Mouse (Mus musculus): ENCODE results near the gene Tnrc6c. TPM values are rescaled to one million over a fixed set of nuclear protein-coding genes. Genes with fewer than 3 reads are reported as not detected.
A peak's percentile ranks its signal among the peaks of the same experiment; 100 is the strongest.

Gene Tnrc6c
- polyA plus RNA-seq, 1 experiment from 2014 or later, result 25.0 TPM

DNA sequence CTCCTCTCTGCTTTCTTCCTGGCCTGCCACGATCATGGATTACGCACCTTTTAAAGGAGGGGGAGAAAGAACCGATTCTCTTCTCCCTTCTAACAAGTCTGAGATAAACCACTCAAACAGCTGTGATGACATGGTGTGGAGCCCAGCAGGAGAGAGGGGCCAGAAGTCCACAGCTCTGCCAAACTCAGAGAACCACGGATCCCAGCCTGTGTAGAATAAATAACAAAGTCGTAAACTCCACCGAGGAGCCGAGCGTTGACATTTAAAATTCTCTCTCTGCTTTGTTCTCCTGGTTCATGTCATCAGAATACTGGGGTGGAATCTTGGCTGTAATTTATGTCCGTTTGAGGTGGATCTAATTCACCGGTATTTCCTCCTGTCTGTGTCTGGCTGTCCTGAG lies 34.5 kb upstream of the Tnrc6c start:
- WGBS, result 75% methylated on average over 10 of the region's 10 CpGs
- Histone ChIP-seq H3K4me3 (replicated peaks) (no peak overlapping the region), H3K27ac (no peak overlapping the region), H3K27me3 (peaks cover 45% of the 10 kb centered on the region), H3K4me1 (peaks cover 25% of the 10 kb centered on the region), H3K4me2 (no peak overlapping the region), H3K36me3 (replicated peaks) (no peaks in the 10 kb centered on the region), H3K9me3 (no peaks in the 10 kb centered on the region), H3K9ac (no peak overlapping the region)
- no peak for ATAC-seq (ENCODE audit: low FRiP score)

DNA sequence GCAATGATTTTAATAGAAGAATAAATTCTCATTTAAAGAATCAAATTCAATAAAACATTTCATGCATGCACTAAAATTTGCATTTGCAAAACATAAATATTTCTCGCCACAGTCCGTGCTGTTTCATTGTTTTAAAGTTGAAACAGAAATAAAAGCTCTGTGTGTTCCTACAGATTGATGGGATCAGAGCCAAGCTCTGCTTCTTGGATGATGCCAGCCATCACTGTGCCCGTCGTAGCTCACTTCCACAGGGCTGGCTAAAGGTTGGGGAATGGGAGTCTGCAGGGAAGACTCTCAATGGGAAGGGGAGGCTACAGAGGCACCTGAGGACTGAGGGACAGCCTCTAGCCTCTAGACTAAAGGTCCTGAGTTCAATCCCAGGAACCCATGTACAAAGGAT lies 28.9 kb upstream of the Tnrc6c start:
- H3K9me3 ChIP-seq, result no peaks in the 10 kb centered on the region
- peaks cover 26% of the 10 kb centered on the region for H3K4me1 ChIP-seq
- H3K27me3 ChIP-seq, result peaks cover 9% of the 10 kb centered on the region; the same call in 1 of the 2 replicates
- WGBS, result 77% methylated on average over 4 of the region's 4 CpGs
- H3K9ac ChIP-seq, result no peak overlapping the region
- no peak overlapping the region for H3K27ac ChIP-seq
- no peak overlapping the region for H3K4me3 ChIP-seq (replicated peaks)
- ATAC-seq (ENCODE audit: low FRiP score), result no peak
- no peaks in the 10 kb centered on the region for H3K36me3 ChIP-seq (replicated peaks)
- H3K4me2 ChIP-seq, result no peak overlapping the region

DNA sequence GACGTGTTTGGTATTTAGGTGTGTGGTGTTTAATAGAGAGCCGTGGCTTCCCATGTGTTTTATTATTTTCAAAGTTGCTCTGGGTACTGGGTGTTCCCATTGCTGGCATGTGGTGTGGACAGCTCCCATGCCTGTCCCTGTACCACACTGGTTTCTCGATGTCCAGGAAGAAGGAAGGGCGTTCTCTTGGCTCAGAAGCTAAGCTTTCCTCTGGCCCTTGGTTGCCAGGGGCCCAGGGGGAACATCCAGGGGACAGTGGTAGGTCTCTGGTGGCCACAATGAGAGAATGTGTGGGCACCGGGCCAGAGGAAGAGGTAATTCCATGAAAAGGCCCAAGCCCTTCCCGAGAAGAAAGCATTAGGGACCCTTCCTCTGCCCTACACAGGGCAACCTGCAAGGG lies 27.5 kb upstream of the Tnrc6c start:
- H3K27me3 ChIP-seq, result peaks cover 9% of the 10 kb centered on the region; the same call in 1 of the 2 replicates
- WGBS, result 58% methylated on average over 6 of the region's 6 CpGs
- no peak overlapping the region for H3K4me2 ChIP-seq
- no peaks in the 10 kb centered on the region for H3K36me3 ChIP-seq (replicated peaks)
- H3K27ac ChIP-seq, result peak overlapping the region; percentile 88; the same call in 1 of the 2 replicates
- no peak overlapping the region for H3K4me3 ChIP-seq (replicated peaks)
- peaks cover 26% of the 10 kb centered on the region for H3K4me1 ChIP-seq
- no peak overlapping the region for H3K9ac ChIP-seq
- H3K9me3 ChIP-seq, result no peaks in the 10 kb centered on the region
- ATAC-seq (ENCODE audit: low FRiP score), result no peak

DNA sequence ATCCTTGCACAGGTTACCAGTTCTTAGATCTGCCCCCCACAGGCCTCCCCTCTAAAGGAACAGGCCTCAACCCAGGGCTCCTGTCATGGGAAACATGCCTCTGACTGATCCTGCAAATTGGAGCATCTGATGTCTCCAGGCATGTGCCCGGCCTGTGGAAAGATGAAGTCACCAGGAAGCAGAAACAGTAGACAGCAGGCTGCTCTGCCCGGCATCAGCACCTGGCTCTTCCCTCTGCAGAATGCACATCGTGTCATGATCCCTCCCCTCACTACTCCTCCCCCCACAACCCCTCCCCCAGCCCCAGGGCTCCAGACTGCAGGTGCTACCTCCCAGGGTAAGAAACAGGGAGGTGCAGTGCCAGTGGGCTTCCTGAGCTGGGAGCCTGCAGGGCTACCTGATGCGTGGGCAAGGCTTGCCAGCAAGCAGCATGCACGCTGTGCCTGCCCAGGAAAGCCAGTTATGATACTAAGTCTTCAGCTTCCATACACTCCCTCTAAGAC lies 27.0 kb upstream of the Tnrc6c start:
- H3K4me3 ChIP-seq (replicated peaks), result no peak overlapping the region
- H3K9ac ChIP-seq, result peak overlapping the region; percentile 25; the same call in 1 of the 2 replicates
- WGBS, result 13% methylated on average over 5 of the region's 5 CpGs
- H3K27ac ChIP-seq, result peak overlapping the region; percentile 88
- peaks cover 9% of the 10 kb centered on the region; the same call in 1 of the 2 replicates for H3K27me3 ChIP-seq
- peaks cover 26% of the 10 kb centered on the region for H3K4me1 ChIP-seq
- peak; percentile 34 for ATAC-seq (ENCODE audit: low FRiP score)
- peak overlapping the region; percentile 40; the same call in 1 of the 2 replicates for H3K4me2 ChIP-seq
- no peaks in the 10 kb centered on the region for H3K9me3 ChIP-seq
- H3K36me3 ChIP-seq (replicated peaks), result no peaks in the 10 kb centered on the region

DNA sequence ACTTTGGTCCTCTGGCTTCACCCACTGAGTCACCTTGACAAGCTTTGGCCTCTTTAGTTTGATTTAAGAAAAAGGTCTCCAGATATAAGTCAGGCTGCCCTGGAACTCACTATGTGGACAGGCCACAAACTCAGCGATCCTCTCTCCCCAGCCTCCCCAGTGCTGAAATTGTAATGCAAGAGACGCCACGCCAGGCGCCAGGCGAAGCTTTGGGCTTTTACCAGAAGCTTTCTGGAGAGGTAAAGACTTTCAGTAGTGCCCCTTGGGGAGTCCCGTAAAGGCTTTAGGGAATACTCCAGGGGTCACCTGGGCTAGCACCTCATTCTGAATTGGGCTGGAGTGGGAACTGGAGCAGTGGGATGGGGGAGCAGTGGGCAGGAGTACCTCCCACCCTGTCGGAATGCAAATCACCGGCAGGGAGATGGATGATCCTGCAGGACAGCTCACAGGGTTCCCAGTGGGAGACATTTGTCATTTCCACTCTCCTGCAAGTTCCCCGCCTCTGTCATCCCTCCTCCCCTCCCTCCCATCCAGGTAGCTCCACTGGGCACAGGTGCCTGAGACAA lies 26.3 kb upstream of the Tnrc6c start:
- ATAC-seq (ENCODE audit: low FRiP score), result no peak; the same call in 1 of the 2 replicates
- no peak overlapping the region for H3K4me3 ChIP-seq (replicated peaks)
- H3K27ac ChIP-seq, result peak overlapping the region; percentile 88
- no peaks in the 10 kb centered on the region for H3K9me3 ChIP-seq
- peaks cover 26% of the 10 kb centered on the region for H3K4me1 ChIP-seq
- WGBS, result 14% methylated on average over 9 of the region's 9 CpGs
- no peaks in the 10 kb centered on the region for H3K36me3 ChIP-seq (replicated peaks)
- H3K27me3 ChIP-seq, result peaks cover 9% of the 10 kb centered on the region; the same call in 1 of the 2 replicates
- H3K9ac ChIP-seq, result peak overlapping the region; percentile 25
- H3K4me2 ChIP-seq, result peak overlapping the region; percentile 40

DNA sequence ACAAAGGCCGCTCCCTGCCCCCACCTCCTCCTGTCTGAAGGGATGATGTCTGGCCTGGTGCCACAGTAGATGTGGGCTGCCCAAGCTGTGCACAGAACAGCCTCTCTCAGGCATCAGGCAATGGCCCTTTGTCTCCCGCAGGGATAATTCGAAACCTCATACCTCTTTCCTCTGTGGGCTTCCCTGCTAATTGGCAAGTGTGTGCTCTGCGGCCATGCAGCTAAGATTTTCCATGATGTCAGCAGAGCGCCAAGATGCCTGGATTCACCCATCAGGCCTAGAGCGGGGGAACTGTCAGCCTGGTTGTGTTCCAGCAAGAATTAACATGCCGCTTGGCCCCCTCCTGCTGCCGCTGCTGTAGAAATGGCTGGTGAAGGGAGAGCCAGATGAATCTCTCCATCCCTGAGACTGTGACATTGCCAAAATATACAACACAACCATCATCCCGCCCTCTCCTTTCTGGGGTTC lies 25.7 kb upstream of the Tnrc6c start:
- peak overlapping the region; percentile 88 for H3K27ac ChIP-seq
- no peaks in the 10 kb centered on the region for H3K9me3 ChIP-seq
- peak; percentile 92 for ATAC-seq (ENCODE audit: low FRiP score)
- peak overlapping the region; percentile 40 for H3K4me2 ChIP-seq
- no peak overlapping the region for H3K4me3 ChIP-seq (replicated peaks)
- H3K36me3 ChIP-seq (replicated peaks), result no peaks in the 10 kb centered on the region
- 10% methylated on average over 9 of the region's 9 CpGs for WGBS
- H3K9ac ChIP-seq, result peak overlapping the region; percentile 5; the same call in 1 of the 2 replicates
- H3K27me3 ChIP-seq, result peaks cover 9% of the 10 kb centered on the region; the same call in 1 of the 2 replicates
- peaks cover 26% of the 10 kb centered on the region for H3K4me1 ChIP-seq

DNA sequence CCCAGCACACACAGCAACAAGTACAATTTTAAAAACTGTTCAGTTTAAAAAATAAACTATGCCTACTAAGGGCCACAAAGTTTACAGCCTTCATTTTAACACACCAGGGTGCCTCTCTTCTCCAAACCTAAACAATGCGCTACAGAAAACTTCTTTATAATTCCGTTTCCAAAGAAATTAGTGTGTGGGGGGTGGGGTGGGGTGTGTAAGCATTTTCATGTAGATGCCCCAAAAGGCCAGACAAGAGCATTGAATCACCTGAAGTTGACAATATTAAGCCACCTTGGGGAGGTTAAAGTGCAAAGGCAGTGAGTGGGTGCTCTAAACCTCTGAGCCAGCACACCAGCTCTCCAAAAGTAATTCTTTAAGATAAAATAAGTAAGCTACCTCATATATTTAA lies 24.2 kb upstream of the Tnrc6c start:
- 67% methylated on average over 2 of the region's 2 CpGs for WGBS
- H3K36me3 ChIP-seq (replicated peaks), result no peaks in the 10 kb centered on the region
- ATAC-seq (ENCODE audit: low FRiP score), result no peak
- H3K4me2 ChIP-seq, result no peak overlapping the region
- no peak overlapping the region for H3K9ac ChIP-seq
- no peaks in the 10 kb centered on the region for H3K9me3 ChIP-seq
- no peak overlapping the region for H3K4me3 ChIP-seq (replicated peaks)
- peaks cover 26% of the 10 kb centered on the region for H3K4me1 ChIP-seq
- peaks cover 9% of the 10 kb centered on the region; the same call in 1 of the 2 replicates for H3K27me3 ChIP-seq
- H3K27ac ChIP-seq, result no peak overlapping the region

DNA sequence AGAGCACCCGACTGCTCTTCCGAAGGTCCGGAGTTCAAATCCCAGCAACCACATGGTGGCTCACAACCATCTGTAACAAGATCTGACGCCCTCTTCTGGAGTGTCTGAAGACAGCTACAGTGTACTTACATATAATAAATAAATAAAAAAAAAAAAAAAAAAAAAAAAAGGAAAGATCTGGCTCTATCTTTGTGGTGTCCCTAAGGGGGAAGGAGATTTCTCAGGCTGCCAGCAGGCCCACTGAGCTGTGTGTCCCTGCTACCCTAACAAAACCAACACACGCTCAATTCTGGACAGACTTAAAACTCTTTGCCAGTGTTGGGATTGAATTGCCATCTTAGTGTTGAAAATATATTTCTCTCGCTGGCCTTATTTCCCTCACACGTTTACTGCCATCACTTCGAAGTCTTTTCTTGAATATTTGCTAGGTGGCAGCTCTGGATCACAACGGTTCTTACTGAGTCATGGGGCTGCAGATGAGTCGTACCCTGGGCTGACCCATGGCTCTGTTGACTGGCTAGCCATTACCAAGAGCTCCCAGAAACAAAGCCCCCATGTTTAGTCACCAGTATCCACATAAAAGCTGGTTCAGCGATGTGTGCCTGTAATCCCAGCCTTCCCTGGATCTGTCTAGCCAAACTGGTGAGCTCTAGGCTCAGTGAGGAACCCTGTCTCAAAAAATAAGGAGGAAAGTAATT lies 23.1 kb upstream of the Tnrc6c start:
- H3K4me1 ChIP-seq, result peaks cover 31% of the 10 kb centered on the region
- H3K9ac ChIP-seq, result no peak overlapping the region
- no peak overlapping the region for H3K4me3 ChIP-seq (replicated peaks)
- no peak overlapping the region for H3K27ac ChIP-seq
- no peak overlapping the region for H3K4me2 ChIP-seq
- no peak for ATAC-seq (ENCODE audit: low FRiP score)
- H3K9me3 ChIP-seq, result no peaks in the 10 kb centered on the region
- peaks cover 6% of the 10 kb centered on the region; the same call in 1 of the 2 replicates for H3K27me3 ChIP-seq
- 93% methylated on average over 10 of the region's 11 CpGs for WGBS
- H3K36me3 ChIP-seq (replicated peaks), result no peaks in the 10 kb centered on the region

DNA sequence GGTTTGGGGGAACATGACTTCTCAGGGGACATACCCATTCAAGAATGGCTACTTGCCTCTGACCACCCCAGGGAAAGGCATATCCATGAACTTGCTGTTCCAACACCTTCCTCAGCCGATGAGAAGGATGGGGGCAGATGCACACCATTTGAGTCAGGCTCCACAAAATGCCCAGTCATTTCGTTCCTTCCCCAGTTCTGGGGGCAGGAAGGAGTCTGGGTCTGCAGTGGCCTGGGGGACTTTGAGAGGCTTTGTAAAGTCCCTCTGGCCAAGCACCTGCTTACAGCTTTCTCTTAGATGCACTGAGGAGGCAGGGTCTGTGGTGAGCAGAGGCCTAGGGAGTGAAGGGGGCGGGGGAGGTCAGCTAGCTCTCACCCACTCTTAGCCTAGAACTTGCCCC lies 20.8 kb upstream of the Tnrc6c start:
- no peak overlapping the region for H3K4me2 ChIP-seq
- H3K9me3 ChIP-seq, result no peaks in the 10 kb centered on the region
- no peak overlapping the region for H3K4me3 ChIP-seq (replicated peaks)
- peaks cover 28% of the 10 kb centered on the region for H3K4me1 ChIP-seq
- no peaks in the 10 kb centered on the region for H3K36me3 ChIP-seq (replicated peaks)
- H3K27ac ChIP-seq, result no peak overlapping the region
- no peak overlapping the region for H3K9ac ChIP-seq
- 87% methylated on average over 3 of the region's 3 CpGs for WGBS
- H3K27me3 ChIP-seq, result peaks cover 4% of the 10 kb centered on the region
- no peak for ATAC-seq (ENCODE audit: low FRiP score)

DNA sequence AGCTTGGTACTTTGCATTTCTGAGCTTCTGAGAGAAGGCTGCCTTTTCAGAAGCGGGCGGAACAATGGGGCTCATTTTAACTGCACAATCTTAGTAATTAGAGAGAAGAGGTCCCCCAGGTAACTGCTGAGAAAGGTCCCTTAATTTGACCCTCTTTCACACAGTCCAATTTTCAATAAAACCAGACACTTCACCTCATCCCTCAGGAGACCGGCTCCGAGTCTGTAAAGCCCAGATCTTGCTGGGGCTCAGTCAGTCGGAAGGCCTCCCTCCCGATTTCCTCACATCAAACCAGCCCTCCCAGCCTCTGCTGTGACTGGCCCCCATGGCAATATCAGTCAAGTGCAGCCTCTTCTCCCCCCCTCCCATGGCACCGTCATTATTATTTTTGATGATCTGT lies 15.7 kb upstream of the Tnrc6c start:
- Histone ChIP-seq H3K27me3 (peaks cover 7% of the 10 kb centered on the region), H3K4me2 (no peak overlapping the region), H3K9me3 (no peaks in the 10 kb centered on the region), H3K27ac (peak overlapping the region; percentile 37; the same call in 1 of the 2 replicates), H3K36me3 (replicated peaks) (no peaks in the 10 kb centered on the region), H3K9ac (no peak overlapping the region), H3K4me1 (peaks cover 29% of the 10 kb centered on the region), H3K4me3 (replicated peaks) (no peak overlapping the region)
- WGBS, result 13% methylated on average over 7 of the region's 7 CpGs
- no peak for ATAC-seq (ENCODE audit: low FRiP score)

DNA sequence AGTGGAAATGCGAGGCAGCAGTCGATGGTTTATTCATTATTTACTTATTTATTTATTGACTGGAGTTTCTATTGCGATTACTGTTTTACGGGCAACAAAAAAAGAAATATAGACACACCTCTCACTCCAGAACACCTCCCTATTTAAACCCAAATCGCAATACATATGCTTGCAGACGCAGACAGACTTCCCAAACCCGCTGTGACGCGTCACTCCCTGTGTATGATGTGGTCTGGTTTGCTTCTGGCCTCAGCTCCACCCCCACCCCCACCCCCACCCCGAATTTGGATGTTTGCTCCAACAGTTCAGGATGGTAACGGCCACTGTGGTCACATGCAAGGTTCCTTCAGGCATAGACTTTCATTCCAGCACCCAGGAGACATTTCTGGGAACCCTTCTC lies 15.3 kb upstream of the Tnrc6c start:
- Histone ChIP-seq H3K27me3 (peaks cover 10% of the 10 kb centered on the region), H3K4me1 (peaks cover 29% of the 10 kb centered on the region), H3K4me2 (no peak overlapping the region), H3K4me3 (replicated peaks) (no peak overlapping the region), H3K36me3 (replicated peaks) (no peaks in the 10 kb centered on the region), H3K9me3 (no peaks in the 10 kb centered on the region), H3K9ac (no peak overlapping the region), H3K27ac (0 out of 2 replicates have a peak overlapping the region, but pooled peaks have one; percentile 37)
- no peak for ATAC-seq (ENCODE audit: low FRiP score)
- WGBS, result 64% methylated on average over 11 of the region's 11 CpGs

DNA sequence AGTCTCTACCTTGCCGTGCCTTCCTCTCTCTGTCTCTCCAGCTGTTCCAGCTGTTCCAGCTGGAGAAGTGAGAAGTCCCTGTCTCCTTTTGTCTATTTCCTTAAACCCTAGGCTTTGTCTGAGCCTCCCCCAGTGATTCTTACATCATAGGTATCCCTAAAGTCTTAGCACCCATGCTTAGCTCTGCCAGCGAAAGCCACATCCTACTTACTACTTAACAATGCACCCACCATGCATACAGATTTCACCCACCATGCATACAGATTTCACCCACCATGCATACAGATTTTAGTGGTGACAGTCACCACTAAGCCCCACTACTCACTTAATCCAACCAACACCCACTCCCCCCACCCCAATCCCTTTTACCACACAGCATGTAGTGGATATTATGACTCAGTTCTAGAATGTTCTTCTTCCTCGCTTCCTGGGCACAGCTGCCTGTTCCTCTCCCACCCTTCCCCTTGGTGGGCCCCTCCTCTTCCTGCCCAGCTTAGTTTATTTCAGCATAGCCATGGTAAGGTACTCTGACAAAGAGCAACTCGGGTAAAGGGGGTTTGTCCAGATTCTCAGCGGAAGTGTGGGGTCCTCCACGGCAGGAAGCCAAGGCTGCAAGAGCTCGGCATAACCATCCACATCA lies 14.6 kb upstream of the Tnrc6c start:
- H3K4me1 ChIP-seq, result peaks cover 29% of the 10 kb centered on the region
- no peaks in the 10 kb centered on the region for H3K36me3 ChIP-seq (replicated peaks)
- H3K4me2 ChIP-seq, result no peak overlapping the region
- ATAC-seq (ENCODE audit: low FRiP score), result no peak
- H3K27me3 ChIP-seq, result peaks cover 16% of the 10 kb centered on the region
- H3K4me3 ChIP-seq (replicated peaks), result no peak overlapping the region
- 78% methylated on average over 7 of the region's 7 CpGs for WGBS
- H3K27ac ChIP-seq, result no peak overlapping the region
- H3K9ac ChIP-seq, result no peak overlapping the region
- no peaks in the 10 kb centered on the region for H3K9me3 ChIP-seq
